ENCODE assay signal across 9 mouse cellular contexts in the genomic region with DNA sequence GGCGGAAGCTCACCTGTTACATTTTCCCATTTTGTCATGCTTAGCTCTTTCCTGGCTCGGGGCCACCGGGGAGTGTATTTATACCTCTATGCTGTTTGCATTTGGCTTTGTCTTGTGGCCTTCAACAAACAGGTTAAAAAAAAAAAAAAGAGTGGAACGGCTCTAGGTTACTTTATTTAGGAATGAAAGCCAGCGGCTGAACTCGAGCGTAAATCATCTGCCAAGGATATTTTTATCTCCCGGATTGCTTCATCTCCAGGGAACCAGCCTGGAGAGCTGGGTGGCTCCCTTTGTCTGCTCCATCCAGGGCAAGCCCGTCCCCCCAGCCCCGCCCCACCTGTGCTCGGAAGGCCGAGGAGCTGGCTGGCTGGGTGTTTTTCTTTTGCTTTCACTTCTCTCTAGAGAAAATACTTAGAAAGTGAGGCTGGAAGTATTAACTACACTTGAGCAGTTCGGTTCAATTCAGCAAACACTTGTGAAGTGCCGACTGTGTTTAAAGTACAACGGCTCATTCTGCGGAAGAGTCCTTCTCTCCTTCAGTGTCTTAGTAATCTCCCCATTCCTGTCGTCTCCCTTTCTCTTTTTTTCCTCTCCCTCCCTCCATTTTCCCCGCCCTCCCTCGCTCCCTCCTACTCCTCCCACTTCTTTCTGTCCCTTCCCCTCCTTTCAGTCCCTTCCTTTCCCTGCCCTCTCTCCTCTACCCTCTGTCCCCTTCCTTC. TPM values are rescaled to one million over a fixed set of nuclear protein-coding genes. Genes with fewer than 3 reads are reported as not detected.
DNase-seq lines count a peak whose midpoint lies in the region; ATAC-seq and TF ChIP-seq lines count a peak whose summit lies in the region.
"Had no signal": no experiment of that assay in that cellular context is flagged by ENCODE, and none has a peak within 500 bp of the region (broad histone marks: within the 10 kb centered on the region; RNA-seq: fewer than 3 reads in every experiment).

No protein-coding gene starts in this region.

- no peak for TF ChIP-seq CTCF in intestine, postnatal 0 days (IDR thresholded peaks at IDR 0.05; ENCODE audit: low read depth)

- DNase-seq in layer of hippocampus, adult 11-12 months (ENCODE audit: low spot score) = peak; percentile 24
- DNase-seq in layer of hippocampus, adult 9-10 months (ENCODE audit: low spot score) = no peak
- DNase-seq in embryo, embryonic 11.5 days (ENCODE audit: low read depth, low spot score) = peak; percentile 27
- peak; percentile 98 for DNase-seq in heart, adult 11 months
- peak; percentile 36 to 49 for DNase-seq in spleen, postnatal 36 days (ENCODE audit: low spot score in 2 of 2)

- peak overlapping the region; percentile 53 for H3K4me3 ChIP-seq in intestine, postnatal 0 days (ENCODE audit: low read depth, low read length)
- peak overlapping the region; percentile 49 for H3K4me3 ChIP-seq in limb, embryonic 13.5 days
- H3K4me3 ChIP-seq in midbrain, embryonic 13.5 days (replicated peaks) = peak overlapping the region; percentile 37

- H3K27ac ChIP-seq in intestine, postnatal 0 days (ENCODE audit: low read depth, low read length) = no peak overlapping the region; the same call in 1 of the 2 replicates
- peak overlapping the region; percentile 28; the same call in 1 of the 2 replicates for H3K27ac ChIP-seq in limb, embryonic 13.5 days
- H3K27ac ChIP-seq in midbrain, embryonic 13.5 days = no peak overlapping the region

- H3K9me3 ChIP-seq in intestine, postnatal 0 days (ENCODE audit: control insufficient read depth) = no peaks in the 10 kb centered on the region
- no peaks in the 10 kb centered on the region for H3K9me3 ChIP-seq in limb, embryonic 13.5 days
- H3K9me3 ChIP-seq in midbrain, embryonic 13.5 days = no peaks in the 10 kb centered on the region

- H3K27me3 ChIP-seq in intestine, postnatal 0 days (replicated peaks; ENCODE audit: control insufficient read depth, insufficient read depth, low read length) = peaks cover 8% of the 10 kb centered on the region; the same call in 1 of the 2 replicates
- H3K27me3 ChIP-seq in limb, embryonic 13.5 days = peaks cover 7% of the 10 kb centered on the region; the same call in 1 of the 2 replicates
- peaks cover 5% of the 10 kb centered on the region for H3K27me3 ChIP-seq in midbrain, embryonic 13.5 days

- no peaks in the 10 kb centered on the region for H3K4me1 ChIP-seq in intestine, postnatal 0 days (replicated peaks; ENCODE audit: control insufficient read depth, insufficient read depth, low read length)
- H3K4me1 ChIP-seq in limb, embryonic 13.5 days = peaks cover 14% of the 10 kb centered on the region
- H3K4me1 ChIP-seq in midbrain, embryonic 13.5 days (replicated peaks) = peaks cover 27% of the 10 kb centered on the region

- peak overlapping the region; percentile 64 for H3K4me2 ChIP-seq in intestine, postnatal 0 days (replicated peaks; ENCODE audit: low read depth)
- peak overlapping the region; percentile 72 for H3K4me2 ChIP-seq in limb, embryonic 13.5 days (replicated peaks)
- H3K4me2 ChIP-seq in midbrain, embryonic 13.5 days (replicated peaks) = peak overlapping the region; percentile 60

- peak overlapping the region; percentile 40; the same call in 1 of the 2 replicates for H3K9ac ChIP-seq in intestine, postnatal 0 days (ENCODE audit: low read depth, low read length)
- H3K9ac ChIP-seq in limb, embryonic 13.5 days = peak overlapping the region; percentile 65
- H3K9ac ChIP-seq in midbrain, embryonic 13.5 days (replicated peaks) = peak overlapping the region; percentile 54; the same call in 1 of the 2 replicates

- WGBS in intestine, postnatal 0 days = 2% methylated on average over 19 of the region's 19 CpGs
- WGBS in limb, embryonic 13.5 days = 3% methylated on average over 19 of the region's 19 CpGs
- WGBS in midbrain, embryonic 13.5 days = 2% methylated on average over 19 of the region's 19 CpGs

- H3K36me3 ChIP-seq in intestine, postnatal 0 days (ENCODE audit: control insufficient read depth, insufficient read depth) = no peaks in the 10 kb centered on the region
- no peaks in the 10 kb centered on the region for H3K36me3 ChIP-seq in limb, embryonic 13.5 days
- H3K36me3 ChIP-seq in midbrain, embryonic 13.5 days = no peaks in the 10 kb centered on the region
- H3K36me3 ChIP-seq: G1E had no signal

- ATAC-seq in intestine, postnatal 0 days = peak; percentile 98
- ATAC-seq in limb, embryonic 13.5 days (ENCODE audit: low FRiP score, low read depth) = peak; percentile 86
- no peak for ATAC-seq in midbrain, embryonic 13.5 days

RNA-seq across cellular contexts. Expression of a gene that starts 44.6 kb away (rescaled TPM):
- 0.01 and 0.04 TPM in 2 replicates for polyA plus RNA-seq in intestine, postnatal 0 days (2015; fragmentation: Nextera tagmentation; extraction: Ambion mirVana)
- 0.05 and 0.10 TPM in 2 replicates for polyA plus RNA-seq in limb, embryonic 13.5 days (2015; fragmentation: Nextera tagmentation; extraction: Ambion mirVana)
- polyA plus RNA-seq in midbrain, embryonic 13.5 days (2015; fragmentation: Nextera tagmentation; extraction: Ambion mirVana) = 0.24 and 0.26 TPM in 2 replicates
- polyA plus RNA-seq: G1E had no signal
